Mouse (Mus musculus): ENCODE data around the gene Sprr2f. TPM values are rescaled to one million over a fixed set of nuclear protein-coding genes. Genes with fewer than 3 reads are reported as not detected.

Gene Sprr2f
- not detected for total RNA-seq (2022)

DNA sequence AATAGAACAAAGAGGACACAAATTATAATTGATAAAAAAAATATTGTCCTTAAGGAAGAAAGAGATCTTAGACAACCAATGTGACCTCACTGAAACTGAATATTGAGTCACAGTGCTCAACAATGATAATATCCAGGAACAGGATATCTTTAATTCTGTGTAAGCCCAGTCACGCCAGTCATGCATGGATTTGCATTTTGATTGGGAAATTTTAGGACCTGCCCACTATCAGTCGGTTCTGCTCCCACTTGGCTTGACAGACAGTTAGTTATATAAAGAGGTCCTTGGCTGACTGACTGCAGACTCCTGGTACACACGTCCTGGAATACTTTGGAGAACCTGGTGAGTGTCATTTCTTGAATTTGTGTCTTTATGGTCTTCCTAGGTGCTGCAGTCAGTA lies at the start of gene Sprr2f:
Gene Sprr2f, plus strand, starts transcription at position 301 of the 400 bp plus-strand sequence.
- DNase-seq (ENCODE audit: low spot score in 2 of 2) = no peak

DNA sequence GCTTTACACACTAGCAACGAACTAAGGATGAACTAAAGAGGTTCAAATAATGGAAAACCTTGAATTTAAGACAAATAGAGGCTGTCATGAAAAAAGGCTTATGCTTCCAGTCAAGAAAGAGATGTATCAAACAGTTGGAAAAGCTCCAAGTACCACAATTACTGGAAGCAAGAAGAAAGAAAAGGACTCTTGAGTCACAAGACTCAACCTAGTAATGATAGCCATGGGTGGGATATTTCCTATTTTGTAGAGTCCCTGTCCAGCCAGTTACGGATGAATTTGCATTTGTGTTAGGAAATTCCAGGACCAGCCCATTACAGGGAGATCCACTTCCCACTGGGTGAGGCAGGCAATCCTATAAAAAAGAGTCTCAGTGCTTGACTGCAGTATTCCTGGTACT lies 48.7 kb upstream of the Sprr2f start, which contains the start of gene Sprr2b:
Gene Sprr2b, plus strand, starts transcription at position 301 of the 400 bp plus-strand sequence.
- DNase-seq (ENCODE audit: low spot score in 2 of 2) = no peak

DNA sequence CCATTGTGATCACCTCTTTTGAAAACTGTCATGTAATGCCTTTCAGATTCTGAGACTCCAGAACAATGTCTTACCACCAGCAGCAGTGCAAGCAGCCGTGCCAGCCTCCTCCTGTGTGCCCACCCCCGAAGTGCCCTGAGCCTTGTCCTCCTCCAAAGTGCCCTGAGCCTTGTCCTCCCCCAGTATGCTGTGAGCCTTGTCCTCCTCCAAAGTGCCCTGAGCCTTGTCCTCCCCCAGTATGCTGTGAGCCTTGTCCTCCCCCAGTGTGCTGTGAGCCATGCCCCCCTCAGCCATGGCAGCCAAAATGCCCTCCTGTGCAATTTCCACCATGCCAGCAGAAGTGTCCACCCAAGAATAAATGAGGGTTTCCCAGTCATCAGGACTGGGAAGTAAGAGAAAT lies 47.6 kb upstream of the Sprr2f start:
- no peak for DNase-seq (ENCODE audit: low spot score in 2 of 2)

DNA sequence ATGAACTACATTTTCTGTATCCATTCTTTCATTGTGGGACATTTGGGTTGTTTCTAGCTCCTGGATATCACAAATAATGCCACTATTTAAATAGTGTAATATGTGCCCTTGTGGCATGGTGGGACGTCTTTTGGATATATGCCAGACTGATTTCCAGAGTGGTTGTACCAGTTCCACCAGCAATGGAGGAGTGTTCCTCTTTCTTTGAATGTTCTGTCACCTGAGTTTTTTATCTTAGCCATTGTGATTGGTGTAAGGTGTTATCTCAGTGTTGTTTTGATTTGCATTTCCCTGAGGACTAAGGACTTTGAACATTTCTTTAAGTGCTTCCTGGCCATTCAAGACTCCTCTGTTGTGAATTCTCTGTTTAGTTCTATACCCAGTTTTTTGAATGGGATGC lies 28.7 kb upstream of the Sprr2f start:
- no peak for DNase-seq (ENCODE audit: low spot score in 2 of 2)

DNA sequence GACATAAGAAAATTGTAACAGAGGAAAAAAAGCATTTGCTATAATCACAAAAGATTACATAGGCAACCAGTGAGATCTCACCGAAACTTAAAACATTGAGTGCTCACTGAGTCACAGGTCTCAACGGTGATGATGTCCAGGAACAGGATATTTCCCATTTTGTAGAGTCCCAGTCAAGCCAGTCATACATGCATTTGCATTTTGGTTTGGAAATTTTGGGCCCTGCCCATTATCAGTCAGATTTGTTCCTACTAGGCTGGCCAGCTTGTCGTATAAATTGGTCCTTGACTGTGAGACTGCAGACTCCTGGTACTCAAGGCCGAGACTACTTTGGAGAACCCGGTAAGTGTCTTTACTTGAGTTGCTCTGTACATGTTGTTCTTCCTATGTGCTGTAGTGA lies 26.1 kb upstream of the Sprr2f start, which contains the start of gene Sprr2d:
Gene Sprr2d, plus strand, starts transcription at position 301 of the 400 bp plus-strand sequence.
- no peak for DNase-seq (ENCODE audit: low spot score in 2 of 2)

DNA sequence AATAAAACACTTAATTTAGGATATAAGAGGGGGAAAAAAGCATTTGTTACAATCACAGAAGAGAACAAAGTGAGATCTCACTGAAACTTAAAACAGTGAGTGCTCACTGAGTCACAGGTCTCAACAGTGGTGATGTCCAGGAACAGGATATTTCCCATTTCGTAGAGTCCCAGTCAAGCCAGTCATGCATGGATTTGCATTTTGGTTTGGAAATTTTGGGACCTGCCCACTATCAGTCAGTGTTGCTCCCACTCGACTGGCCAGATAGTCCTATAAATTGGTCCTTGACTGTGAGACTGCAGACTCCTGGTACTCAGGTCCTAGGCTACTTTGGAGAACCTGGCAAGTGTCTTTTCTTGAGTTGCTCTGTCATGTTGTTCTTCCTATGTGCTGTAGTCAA lies 13.1 kb upstream of the Sprr2f start, which contains the start of gene Sprr2e:
Gene Sprr2e, plus strand, starts transcription at position 301 of the 400 bp plus-strand sequence.
- no peak for DNase-seq (ENCODE audit: low spot score in 2 of 2)

DNA sequence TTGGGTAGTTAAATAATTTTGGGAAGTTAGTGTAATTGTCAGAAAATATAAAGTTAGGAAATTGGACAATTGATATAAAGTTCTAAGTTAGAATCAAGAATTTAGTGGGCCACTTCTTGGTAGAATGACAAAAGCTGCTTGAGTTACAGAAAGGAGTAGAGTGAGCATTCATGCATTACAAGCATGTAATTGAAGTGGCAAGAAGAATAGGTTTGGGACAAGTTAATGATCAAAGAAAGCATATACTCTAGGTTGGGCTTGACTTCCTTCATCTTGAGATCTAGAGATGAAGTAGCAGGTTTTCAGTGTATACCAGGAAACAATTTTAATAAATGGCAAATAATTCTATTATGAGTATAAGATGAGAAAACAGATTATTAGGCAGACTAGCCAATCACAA lies 3.4 kb upstream of the Sprr2f start:
- no peak for DNase-seq (ENCODE audit: low spot score in 2 of 2)

DNA sequence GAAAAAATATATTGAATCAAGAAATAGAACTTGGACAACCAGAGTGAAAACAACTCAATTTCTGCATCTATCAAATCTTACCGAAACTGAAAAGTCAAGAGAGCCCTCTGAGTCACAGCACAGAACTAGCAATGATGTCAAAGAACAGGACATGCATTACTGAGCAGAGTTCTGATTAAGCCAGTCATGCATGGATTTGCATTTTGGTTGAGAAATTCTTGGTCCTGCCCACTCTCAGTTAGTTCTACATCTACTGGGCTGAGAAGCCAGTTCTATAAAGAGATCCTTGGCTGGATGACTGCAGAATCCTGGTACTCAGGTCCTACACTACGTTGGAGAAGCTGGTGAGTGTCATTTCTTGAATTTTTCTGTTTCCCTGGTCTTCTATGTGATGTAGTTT lies 8.6 kb downstream of the Sprr2f start:
- no peak for DNase-seq (ENCODE audit: low spot score in 2 of 2)

DNA sequence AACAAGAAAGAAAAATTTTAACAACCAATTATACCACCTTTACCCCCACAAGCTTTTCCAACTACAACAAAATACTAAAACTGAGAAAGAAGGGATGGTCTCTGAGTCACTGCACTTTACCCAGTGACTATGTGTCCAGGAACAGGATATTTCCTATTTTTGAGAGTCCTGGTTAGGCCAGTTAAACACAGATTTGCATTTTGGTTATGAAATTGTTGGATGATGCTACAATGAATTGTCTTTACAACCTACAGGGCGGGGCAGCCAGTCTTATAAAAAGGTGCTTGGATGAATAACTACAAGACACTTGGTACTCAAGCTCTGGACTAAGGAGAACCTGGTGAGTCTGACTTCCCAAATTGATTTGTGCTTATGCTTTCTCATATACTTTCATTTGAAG lies 20.4 kb downstream of the Sprr2f start, which contains the start of gene Sprr2h:
Gene Sprr2h, plus strand, starts transcription at position 301 of the 400 bp plus-strand sequence.
- no peak for DNase-seq (ENCODE audit: low spot score in 2 of 2)

DNA sequence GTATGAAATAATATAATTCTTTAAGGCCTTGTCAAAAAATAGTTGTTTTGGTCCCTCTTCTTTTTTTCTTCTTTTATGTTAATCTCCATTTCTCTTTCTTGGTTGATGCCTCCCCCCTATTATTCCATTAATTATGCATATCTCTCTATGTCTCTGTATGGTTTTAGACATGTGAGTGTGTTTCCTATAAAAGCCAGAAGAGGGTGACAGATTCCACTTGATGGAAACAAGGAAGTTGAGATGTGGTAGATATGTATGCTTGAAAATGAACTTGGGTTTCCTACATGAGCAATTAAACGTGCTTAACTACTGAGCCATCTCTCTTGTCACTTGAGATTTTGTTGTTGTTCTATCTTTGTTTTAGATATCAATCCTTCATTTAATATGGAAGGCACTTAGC lies 29.3 kb downstream of the Sprr2f start:
- no peak for DNase-seq (ENCODE audit: low spot score in 2 of 2)

DNA sequence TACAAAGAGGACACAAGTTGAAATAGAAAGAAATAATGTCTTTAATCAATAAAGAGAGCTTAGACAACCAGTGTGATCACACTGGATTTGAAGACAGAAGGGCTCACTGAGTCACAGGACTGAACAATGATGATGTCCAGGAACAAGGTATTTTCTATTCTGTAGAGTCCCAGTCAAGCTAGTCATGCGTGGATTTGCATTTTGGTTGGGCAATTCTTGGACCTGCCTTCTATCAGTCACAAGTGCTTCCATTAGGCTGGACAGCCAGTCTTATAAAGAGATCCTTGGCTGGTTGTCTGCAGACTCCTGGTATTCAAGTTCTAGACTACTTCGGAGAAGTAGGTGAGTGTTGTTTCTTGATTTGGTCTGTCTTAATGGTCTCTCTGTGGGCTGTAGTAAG lies 42.7 kb downstream of the Sprr2f start, which contains the start of gene Sprr2i:
Gene Sprr2i, plus strand, starts transcription at position 301 of the 400 bp plus-strand sequence.
- no peak for DNase-seq (ENCODE audit: low spot score in 2 of 2)

Other genes with a start within 250 kb of the Sprr2f start
- gene Prr9, start 241.2 kb upstream of the Sprr2f start, total RNA-seq (2022) = not detected
- not detected for gene Lelp1, start 222.4 kb upstream of the Sprr2f start, total RNA-seq (2022)
- gene Sprr2a1, start 149.4 kb upstream of the Sprr2f start, total RNA-seq (2022) = not detected
- gene Sprr2a2, start 149.3 kb upstream of the Sprr2f start, total RNA-seq (2022) = not detected
- gene Sprr2a3, start 79.8 kb upstream of the Sprr2f start, total RNA-seq (2022) = not detected
- gene Sprr2b, start 48.6 kb upstream of the Sprr2f start, total RNA-seq (2022) = not detected
- gene Sprr2d, start 26.0 kb upstream of the Sprr2f start, total RNA-seq (2022) = not detected
- not detected for gene Sprr2e, start 13.0 kb upstream of the Sprr2f start, total RNA-seq (2022)
- gene Sprr2h, start 20.5 kb downstream of the Sprr2f start, total RNA-seq (2022) = not detected
- not detected for gene Sprr2i, start 42.8 kb downstream of the Sprr2f start, total RNA-seq (2022)
- not detected for gene Sprr2j-ps, start 52.9 kb downstream of the Sprr2f start, total RNA-seq (2022)
- 1 to 10 TPM; 2.3 to 7.0 (median 3.9) TPM for gene Gm9774, start 64.2 kb downstream of the Sprr2f start, total RNA-seq (2022)
- gene Sprr2k, start 67.4 kb downstream of the Sprr2f start, total RNA-seq (2022) = not detected
- not detected for gene Sprr1b, start 73.6 kb downstream of the Sprr2f start, total RNA-seq (2022)
- gene Sprr3, start 93.5 kb downstream of the Sprr2f start, total RNA-seq (2022) = not detected
- gene Sprr1a, start 120.7 kb downstream of the Sprr2f start, total RNA-seq (2022) = not detected
- gene Sprr4, start 135.3 kb downstream of the Sprr2f start, total RNA-seq (2022) = not detected
- not detected for gene 2310046K23Rik, start 169.3 kb downstream of the Sprr2f start, total RNA-seq (2022)
- gene Ivl, start 208.5 kb downstream of the Sprr2f start, total RNA-seq (2022) = not detected
- not detected for gene Smcp, start 223.8 kb downstream of the Sprr2f start, total RNA-seq (2022)
- not detected for gene 2210017I01Rik, start 242.3 kb downstream of the Sprr2f start, total RNA-seq (2022)

All from layer of hippocampus, adult 8-10 months (tissue).